Mouse (Mus musculus) midbrain, embryonic 12.5 days (tissue): ENCODE data around the gene Fgf15. TPM values are rescaled to one million over a fixed set of nuclear protein-coding genes. Genes with fewer than 3 reads are reported as not detected.
"Not testable (repeated sequence)": the region's sequence is repeated elsewhere in the genome, so short reads cannot be mapped to it uniquely, and the experiment has no call there.

Source experiments
- ATAC-seq: fragments of 200-750 bp; cut with Nextera tagmentation; 2 replicates; pipeline ENCODE4 v1.8.0; 2017; ENCODE audit warnings: low read depth, moderate TSS enrichment, moderate library complexity; ENCODE audit not compliant: low FRiP score
- H3K27ac ChIP-seq: fragments of 300-500 bp; sonication (generic); replicated peaks from 2 replicates; pipeline ENCODE4 v1.5.1; 2016; ENCODE audit warnings: mild to moderate bottlenecking
- H3K27me3 ChIP-seq: fragments of 300-500 bp; sonication (generic); 2 replicates; pipeline ENCODE4 v1.6.1; 2016; ENCODE audit warnings: mild to moderate bottlenecking
- H3K36me3 ChIP-seq: fragments of 300-500 bp; sonication (generic); 2 replicates; pipeline ENCODE4 v1.6.1; 2016
- H3K4me1 ChIP-seq: fragments of 300-500 bp; sonication (generic); 2 replicates; pipeline ENCODE4 v1.6.1; 2016
- H3K4me2 ChIP-seq: fragments of 300-500 bp; sonication (generic); replicated peaks from 2 replicates; pipeline ENCODE4 v1.6.1; 2016; ENCODE audit warnings: mild to moderate bottlenecking, moderate library complexity
- H3K4me3 ChIP-seq: fragments of 300-500 bp; sonication (generic); 2 replicates; pipeline ENCODE4 v1.5.1; 2016; ENCODE audit warnings: mild to moderate bottlenecking
- H3K9ac ChIP-seq: fragments of 300-500 bp; sonication (generic); replicated peaks from 2 replicates; pipeline ENCODE4 v1.6.1; 2016; ENCODE audit warnings: mild to moderate bottlenecking, moderate library complexity
- H3K9me3 ChIP-seq: fragments of 300-500 bp; sonication (generic); 2 replicates; pipeline ENCODE4 v1.6.1; 2016; ENCODE audit warnings: mild to moderate bottlenecking
- WGBS: fragments of 180-500 bp; shearing (Covaris S2); methylation state at CpG from one replicate; pipeline ENCODE4 v1.1.7; 2016; 5-methylcytosine and 5-hydroxymethylcytosine counted together
- polyA plus RNA-seq: library from polyadenylated mRNA; unstranded; fragments of >200 nt; fragmentation: Nextera tagmentation; extraction: Ambion mirVana; gene quantifications from 2 replicates; pipeline ENCODE4 v1.2.1, GENCODE M21; 2016

Gene Fgf15
- polyA plus RNA-seq, 1 experiment from 2014 or later: 69.8 TPM

GRCm38 (mm10) chr7:144864160-144864670, 32.1 kb upstream of the Fgf15 start:
- H3K4me2 ChIP-seq: no peak overlapping the region
- H3K27ac ChIP-seq: no peak overlapping the region
- H3K4me1 ChIP-seq: peaks cover 13% of the 10 kb centered on the region
- peaks cover 83% of the 10 kb centered on the region for H3K27me3 ChIP-seq
- H3K9ac ChIP-seq: no peak overlapping the region
- ATAC-seq: no peak
- no peak overlapping the region for H3K4me3 ChIP-seq
- no peaks in the 10 kb centered on the region for H3K9me3 ChIP-seq
- no peaks in the 10 kb centered on the region for H3K36me3 ChIP-seq
- 34% methylated on average over 3 of the region's 3 CpGs for WGBS

- Histone ChIP-seq H3K27ac (no peak overlapping the region), H3K9me3 (no peaks in the 10 kb centered on the region), H3K36me3 (no peaks in the 10 kb centered on the region), H3K4me3 (no peak overlapping the region), H3K9ac (no peak overlapping the region), H3K27me3 (peaks cover 60% of the 10 kb centered on the region), H3K4me2 (no peak overlapping the region), H3K4me1 (0 out of 2 replicates have a peak, but pooled peaks cover under 1% of the 10 kb centered on the region)
- WGBS: 75% methylated on average over 4 of the region's 4 CpGs
- ATAC-seq: no peak
Measured at GRCm38 (mm10) chr7:144867161-144867560, 29.2 kb upstream of the Fgf15 start.

- no peaks in the 10 kb centered on the region for H3K4me1 ChIP-seq
- WGBS: 85% methylated on average over 8 of the region's 8 CpGs
- H3K9me3 ChIP-seq: no peaks in the 10 kb centered on the region
- no peak for ATAC-seq
- H3K4me3 ChIP-seq: no peak overlapping the region
- H3K27me3 ChIP-seq: peaks cover 58% of the 10 kb centered on the region
- no peak overlapping the region for H3K4me2 ChIP-seq
- H3K9ac ChIP-seq: no peak overlapping the region
- H3K27ac ChIP-seq: no peak overlapping the region
- no peaks in the 10 kb centered on the region for H3K36me3 ChIP-seq
Measured at GRCm38 (mm10) chr7:144867602-144868001, 28.7 kb upstream of the Fgf15 start.

GRCm38 (mm10) chr7:144872420-144872819, 23.9 kb upstream of the Fgf15 start:
- WGBS: 71% methylated on average over 4 of the region's 4 CpGs
- H3K9me3 ChIP-seq: no peaks in the 10 kb centered on the region
- peaks cover 6% of the 10 kb centered on the region; the same call in 1 of the 2 replicates for H3K4me1 ChIP-seq
- H3K4me2 ChIP-seq: no peak overlapping the region
- no peak overlapping the region for H3K27ac ChIP-seq
- no peak for ATAC-seq
- no peaks in the 10 kb centered on the region for H3K36me3 ChIP-seq
- H3K4me3 ChIP-seq: no peak overlapping the region
- H3K9ac ChIP-seq: no peak overlapping the region
- peaks cover 34% of the 10 kb centered on the region for H3K27me3 ChIP-seq

- H3K27me3 ChIP-seq: peaks cover 30% of the 10 kb centered on the region
- no peaks in the 10 kb centered on the region for H3K36me3 ChIP-seq
- no peak overlapping the region for H3K4me2 ChIP-seq
- no peak for ATAC-seq
- H3K4me3 ChIP-seq: no peak overlapping the region
- H3K4me1 ChIP-seq: peaks cover 6% of the 10 kb centered on the region; the same call in 1 of the 2 replicates
- no peak overlapping the region for H3K27ac ChIP-seq
- no peaks in the 10 kb centered on the region for H3K9me3 ChIP-seq
- H3K9ac ChIP-seq: no peak overlapping the region
- WGBS: 72% methylated on average over 4 of the region's 4 CpGs
Measured at GRCm38 (mm10) chr7:144873160-144873559, 23.2 kb upstream of the Fgf15 start.

GRCm38 (mm10) chr7:144874226-144874625, 22.1 kb upstream of the Fgf15 start:
- Histone ChIP-seq H3K4me1 (peaks cover 6% of the 10 kb centered on the region; the same call in 1 of the 2 replicates), H3K27ac (no peak overlapping the region), H3K9ac (no peak overlapping the region), H3K9me3 (no peaks in the 10 kb centered on the region), H3K27me3 (peaks cover 30% of the 10 kb centered on the region), H3K4me3 (no peak overlapping the region), H3K4me2 (no peak overlapping the region), H3K36me3 (no peaks in the 10 kb centered on the region)
- no peak for ATAC-seq
- WGBS: 66% methylated on average over 4 of the region's 4 CpGs

- H3K4me3 ChIP-seq: no peak overlapping the region
- peaks cover 19% of the 10 kb centered on the region for H3K27me3 ChIP-seq
- H3K27ac ChIP-seq: no peak overlapping the region
- peaks cover 6% of the 10 kb centered on the region; the same call in 1 of the 2 replicates for H3K4me1 ChIP-seq
- whole genome bisulfite sequencing: 100% methylated on average over 1 of the region's 1 CpGs
- no peaks in the 10 kb centered on the region for H3K9me3 ChIP-seq
- no peak overlapping the region for H3K4me2 ChIP-seq
- no peak overlapping the region for H3K9ac ChIP-seq
- ATAC-seq: no peak
- H3K36me3 ChIP-seq: no peaks in the 10 kb centered on the region
Measured at GRCm38 (mm10) chr7:144878401-144878800, 17.9 kb upstream of the Fgf15 start.

- Histone ChIP-seq H3K4me2 (no peak overlapping the region), H3K36me3 (no peaks in the 10 kb centered on the region), H3K27me3 (peaks cover 5% of the 10 kb centered on the region), H3K9ac (no peak overlapping the region; the same call in 1 of the 2 replicates), H3K4me3 (no peak overlapping the region), H3K9me3 (no peaks in the 10 kb centered on the region), H3K27ac (no peak overlapping the region), H3K4me1 (no peaks in the 10 kb centered on the region)
- ATAC-seq: no peak
- WGBS: 58% methylated on average over 2 of the region's 2 CpGs
Measured at GRCm38 (mm10) chr7:144883106-144883505, 13.2 kb upstream of the Fgf15 start.

GRCm38 (mm10) chr7:144887672-144888071, 8.7 kb upstream of the Fgf15 start:
- Histone ChIP-seq H3K9me3 (no peaks in the 10 kb centered on the region), H3K27me3 (peaks cover 27% of the 10 kb centered on the region), H3K4me1 (peaks cover 7% of the 10 kb centered on the region; the same call in 1 of the 2 replicates), H3K27ac (no peak overlapping the region), H3K9ac (no peak overlapping the region), H3K36me3 (no peaks in the 10 kb centered on the region), H3K4me2 (no peak overlapping the region), H3K4me3 (no peak overlapping the region)
- ATAC-seq: no peak
- WGBS: 82% methylated on average over 2 of the region's 2 CpGs

- Histone ChIP-seq H3K4me1 (peaks cover 7% of the 10 kb centered on the region; the same call in 1 of the 2 replicates), H3K9ac (no peak overlapping the region), H3K27ac (no peak overlapping the region), H3K27me3 (peaks cover 24% of the 10 kb centered on the region), H3K9me3 (no peaks in the 10 kb centered on the region), H3K4me3 (no peak overlapping the region), H3K4me2 (no peak overlapping the region), H3K36me3 (no peaks in the 10 kb centered on the region)
- 7% methylated on average over 18 of the region's 18 CpGs for WGBS
- no peak for ATAC-seq
Measured at GRCm38 (mm10) chr7:144888564-144889299, 7.6 kb upstream of the Fgf15 start.

GRCm38 (mm10) chr7:144890661-144891060, 5.7 kb upstream of the Fgf15 start:
- not testable (repeated sequence) for H3K4me3 ChIP-seq, H3K27ac ChIP-seq, H3K36me3 ChIP-seq, ATAC-seq, H3K4me2 ChIP-seq, H3K9ac ChIP-seq, H3K9me3 ChIP-seq
- 100% methylated on average over 1 of the region's 1 CpGs for WGBS
- peaks cover 36% of the 10 kb centered on the region for H3K27me3 ChIP-seq
- peaks cover 19% of the 10 kb centered on the region for H3K4me1 ChIP-seq

GRCm38 (mm10) chr7:144891863-144892262, 4.5 kb upstream of the Fgf15 start:
- Histone ChIP-seq H3K27ac (no peak overlapping the region), H3K9me3 (no peaks in the 10 kb centered on the region), H3K4me3 (no peak overlapping the region), H3K36me3 (no peaks in the 10 kb centered on the region), H3K4me1 (peaks cover 31% of the 10 kb centered on the region), H3K9ac (no peak overlapping the region), H3K4me2 (no peak overlapping the region), H3K27me3 (peaks cover 48% of the 10 kb centered on the region)
- 87% methylated on average over 2 of the region's 2 CpGs for WGBS
- ATAC-seq: no peak
